Mouse (Mus musculus) heart, postnatal 0 days (tissue): ENCODE results near the gene Fgfr2. TPM values are rescaled to one million over a fixed set of nuclear protein-coding genes. Genes with fewer than 3 reads are reported as not detected.

ENCODE experiments used
- ATAC-seq: fragments of 200-750 bp; cut with Nextera tagmentation; 2 replicates; pipeline ENCODE4 v1.8.0; 2017; ENCODE audit warnings: low read depth, moderate number of reproducible peaks, moderate library complexity; ENCODE audit not compliant: insufficient read depth
- DNase-seq: peaks from one replicate; pipeline ENCODE4 v3.0.0-alpha.2; 2016; ENCODE audit warnings: low spot score
- H3K27ac ChIP-seq: fragments of 300-500 bp; sonication (generic); 2 replicates; pipeline ENCODE4 v1.5.1; 2014; ENCODE audit warnings: low read depth, mild to moderate bottlenecking
- H3K27me3 ChIP-seq: fragments of 300-500 bp; sonication (generic); 2 replicates; pipeline ENCODE4 v1.6.1; 2014; ENCODE audit warnings: low read length, mixed read lengths; ENCODE audit not compliant: control insufficient read depth, insufficient read depth
- H3K36me3 ChIP-seq: fragments of 300-500 bp; sonication (generic); replicated peaks from 2 replicates; pipeline ENCODE4 v1.6.1; 2014; ENCODE audit warnings: low read length, mixed read lengths; ENCODE audit not compliant: control insufficient read depth, insufficient read depth
- H3K4me1 ChIP-seq: fragments of 300-500 bp; sonication (generic); 2 replicates; pipeline ENCODE4 v1.6.1; 2014; ENCODE audit warnings: antibody characterized with exemption; ENCODE audit not compliant: control insufficient read depth, insufficient read depth
- H3K4me2 ChIP-seq: fragments of 300-500 bp; sonication (generic); 2 replicates; pipeline ENCODE4 v1.6.1; 2014; ENCODE audit warnings: low read depth, mild to moderate bottlenecking, low read length, moderate library complexity
- H3K4me3 ChIP-seq: fragments of 300-500 bp; sonication (generic); 2 replicates; pipeline ENCODE4 v1.5.1; 2014; ENCODE audit warnings: low read depth, low read length
- H3K9ac ChIP-seq: fragments of 300-500 bp; sonication (generic); replicated peaks from 2 replicates; pipeline ENCODE4 v1.6.1; 2014; ENCODE audit warnings: low read depth, low read length, mixed read lengths
- H3K9me3 ChIP-seq: fragments of 300-500 bp; sonication (generic); replicated peaks from 2 replicates; pipeline ENCODE4 v1.6.1; 2016; ENCODE audit warnings: low read length; ENCODE audit not compliant: control insufficient read depth
- CTCF ChIP-seq: IDR thresholded peaks from 2 replicates; pipeline ENCODE4 v1.5.1; 2016; ENCODE audit warnings: antibody characterized with exemption, control low read depth, low read depth
- EP300 ChIP-seq: IDR thresholded peaks from 2 replicates; pipeline ENCODE4 v1.6.1; 2016; ENCODE audit warnings: antibody characterized with exemption, low read depth
- WGBS: fragments of 180-500 bp; shearing (Covaris S2); extraction: QIAGEN DNeasy Blood & Tissue Kit; methylation state at CpG from one replicate; pipeline ENCODE4 v1.1.7; 2014; 5-methylcytosine and 5-hydroxymethylcytosine counted together
- polyA plus RNA-seq: library from polyadenylated mRNA; unstranded; fragments of >200 nt; fragmentation: Nextera tagmentation; extraction: Ambion mirVana; gene quantifications from 2 replicates; pipeline ENCODE4 v1.2.1, GENCODE M21; 2015
- total RNA-seq: library from RNA; depleted of rRNA; stranded (reverse); fragments of >200 nt; gene quantifications from 2 replicates; pipeline ENCODE4 v1.2.3, GENCODE M21; 2014; ENCODE audit warnings: low replicate concordance

Gene Fgfr2
- total and polyA plus RNA-seq, 2 experiments from 2014 or later = 3.8 to 11.5 TPM

DNA sequence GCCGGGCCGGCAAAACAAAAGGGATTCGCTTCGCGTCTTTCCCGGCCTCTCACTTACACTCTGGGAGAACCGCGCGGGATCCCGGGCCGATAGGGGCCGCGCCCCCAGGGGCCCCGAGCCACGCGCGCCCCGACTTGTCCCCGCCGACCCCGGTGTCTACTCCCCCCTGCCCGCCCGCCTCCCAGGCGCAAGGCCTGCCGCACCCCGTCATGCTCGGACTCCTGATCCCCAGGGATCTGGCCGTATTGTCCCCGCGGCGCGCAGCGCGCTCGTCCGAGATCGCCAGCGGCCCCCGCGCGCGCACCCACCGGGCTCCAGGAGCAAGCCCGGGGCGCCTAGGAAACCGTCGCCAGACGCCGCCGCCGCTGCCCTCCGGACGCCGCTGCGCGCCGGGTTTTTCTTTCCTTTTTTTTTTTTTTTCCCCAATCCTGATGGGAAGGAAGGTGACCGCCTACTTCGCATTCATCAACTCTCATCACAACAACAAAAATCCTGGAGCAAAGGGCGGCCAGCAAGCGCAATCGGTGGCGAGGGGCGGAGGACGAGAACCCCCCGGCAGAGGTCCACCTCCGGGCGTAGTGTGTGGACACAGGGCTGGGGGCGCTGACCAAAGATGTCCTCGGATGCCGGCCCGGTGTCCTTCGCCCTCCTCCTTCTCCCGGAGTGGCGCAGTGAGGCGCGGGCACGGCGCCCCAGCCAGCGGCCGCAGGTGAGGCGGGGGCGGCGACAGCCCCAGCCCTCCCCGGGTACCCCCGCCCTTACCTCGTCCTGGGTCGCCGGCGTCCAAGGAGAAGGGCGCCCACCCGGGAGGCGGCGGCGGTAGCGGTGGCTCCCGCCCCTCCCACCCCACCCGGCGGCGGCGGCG lies 539 bp downstream of the Fgfr2 start:
- peak overlapping the region; percentile 97 for H3K27ac ChIP-seq
- DNase-seq (peak; percentile 23), ATAC-seq (no peak; the same call in 1 of the 2 replicates)
- WGBS = under 1% methylated on average over 74 of the region's 102 CpGs
- H3K9ac ChIP-seq = peak overlapping the region; percentile 97
- H3K9me3 ChIP-seq = no peaks in the 10 kb centered on the region
- peaks cover 28% of the 10 kb centered on the region for H3K4me1 ChIP-seq
- H3K27me3 ChIP-seq = no peaks in the 10 kb centered on the region
- H3K36me3 ChIP-seq = no peaks in the 10 kb centered on the region
- no peak for TF ChIP-seq CTCF
- TF ChIP-seq EP300 = no peak
- H3K4me3 ChIP-seq = peak overlapping the region; percentile 93
- H3K4me2 ChIP-seq = peak overlapping the region; percentile 68

- Histone ChIP-seq H3K4me2 (peak overlapping the region; percentile 68), H3K27me3 (no peaks in the 10 kb centered on the region), H3K36me3 (no peaks in the 10 kb centered on the region), H3K4me3 (peak overlapping the region; percentile 93), H3K9me3 (no peaks in the 10 kb centered on the region), H3K9ac (peak overlapping the region; percentile 97), H3K4me1 (peaks cover 36% of the 10 kb centered on the region), H3K27ac (peak overlapping the region; percentile 97)
- DNase-seq = peak; percentile 29
- under 1% methylated on average over 69 of the region's 94 CpGs for WGBS
- ATAC-seq = no peak
- TF ChIP-seq EP300 (no peak), CTCF (no peak)
Observed at GRCm38 (mm10) chr7:133121661-133122378, 1.3 kb downstream of the Fgfr2 start.

- WGBS = 5% methylated on average over 14 of the region's 14 CpGs
Observed at GRCm38 (mm10) chr7:133121080-133121607, 2.0 kb downstream of the Fgfr2 start.

DNA sequence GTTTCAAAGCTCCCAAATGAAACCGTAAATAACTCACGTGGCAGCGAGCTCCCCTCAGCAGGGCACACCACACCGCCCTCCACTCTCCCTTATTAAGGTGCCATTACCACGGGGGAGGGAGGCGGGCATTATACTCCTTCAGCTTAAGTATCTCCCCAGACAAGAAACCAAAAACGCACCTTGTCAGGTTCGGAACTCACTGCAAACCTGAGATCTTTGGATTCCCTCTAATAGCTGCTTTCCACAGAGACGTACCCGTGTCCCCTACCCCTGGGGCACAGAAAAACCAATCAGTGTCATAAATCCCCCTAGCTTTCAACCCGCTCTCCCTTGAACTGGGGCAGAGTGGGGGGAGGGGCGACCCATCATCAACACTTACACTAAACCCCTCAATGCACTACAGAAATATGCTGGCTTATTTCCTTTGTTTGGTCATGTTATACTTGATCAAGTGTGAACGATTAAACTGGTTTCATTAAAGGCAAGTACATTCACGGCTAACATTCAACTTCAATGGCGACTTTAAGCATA lies 2.9 kb downstream of the Fgfr2 start:
- Histone ChIP-seq H3K36me3 (no peaks in the 10 kb centered on the region), H3K27ac (peak overlapping the region; percentile 26; the same call in 1 of the 2 replicates), H3K9ac (peak overlapping the region; percentile 38)

More at GRCm38 (mm10) chr7:133121080-133121607, 2.0 kb downstream of the Fgfr2 start:
- peak overlapping the region; percentile 97 for H3K9ac ChIP-seq
- H3K4me1 ChIP-seq = peaks cover 43% of the 10 kb centered on the region
- no peak for TF ChIP-seq EP300
- TF ChIP-seq CTCF = no peak
- H3K4me3 ChIP-seq = peak overlapping the region; percentile 93
- H3K27me3 ChIP-seq = no peaks in the 10 kb centered on the region
- H3K9me3 ChIP-seq = no peaks in the 10 kb centered on the region
- ATAC-seq (no peak), DNase-seq (no peak)
- no peaks in the 10 kb centered on the region for H3K36me3 ChIP-seq
- H3K27ac ChIP-seq = peak overlapping the region; percentile 97
- H3K4me2 ChIP-seq = peak overlapping the region; percentile 68

DNA sequence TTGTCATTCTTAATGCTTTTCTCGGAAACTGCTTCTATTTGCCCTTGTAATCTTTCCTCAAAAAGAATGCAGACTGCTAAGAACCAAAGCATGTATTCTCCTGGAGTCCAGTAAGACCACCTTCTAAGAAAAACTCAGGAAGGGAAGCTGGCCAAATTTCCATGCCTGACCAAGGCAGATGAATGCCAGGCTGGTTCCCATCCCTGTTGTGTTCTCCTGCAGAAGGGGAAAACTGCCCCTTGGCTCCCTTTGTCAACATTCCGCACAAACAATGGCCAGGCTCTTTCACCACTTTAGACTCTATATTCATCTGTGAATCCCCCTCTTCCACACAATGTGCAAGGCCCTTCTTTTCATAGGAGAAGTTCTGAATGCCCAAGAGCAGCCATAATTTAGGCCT lies 5.3 kb downstream of the Fgfr2 start:
- peak overlapping the region; percentile 52 for H3K27ac ChIP-seq
- peaks cover 65% of the 10 kb centered on the region for H3K4me1 ChIP-seq
- no peaks in the 10 kb centered on the region for H3K9me3 ChIP-seq
- no peak for TF ChIP-seq CTCF
- no peak for TF ChIP-seq EP300
- no peaks in the 10 kb centered on the region for H3K36me3 ChIP-seq
- no peak overlapping the region for H3K9ac ChIP-seq
- H3K4me3 ChIP-seq = no peak overlapping the region
- no peak for ATAC-seq
- no peaks in the 10 kb centered on the region for H3K27me3 ChIP-seq
- H3K4me2 ChIP-seq = no peak overlapping the region
- DNase-seq = no peak
- WGBS = 32% methylated on average over 2 of the region's 2 CpGs

More for the DNA sequence above, 2.9 kb downstream of the Fgfr2 start:
- H3K4me1 ChIP-seq = peaks cover 51% of the 10 kb centered on the region
- DNase-seq (no peak), ATAC-seq (no peak)
- H3K4me3 ChIP-seq = peak overlapping the region; percentile 93
- no peaks in the 10 kb centered on the region for H3K27me3 ChIP-seq
- TF ChIP-seq CTCF (no peak), EP300 (no peak)
- 16% methylated on average over 15 of the region's 15 CpGs for whole genome bisulfite sequencing
- no peaks in the 10 kb centered on the region for H3K9me3 ChIP-seq
- H3K4me2 ChIP-seq = peak overlapping the region; percentile 68
